ENCODE assay signal across 8 mouse cellular contexts in genomic region chr16:23224671-23225068, GRCm38 (mm10). TPM values are rescaled to one million over a fixed set of nuclear protein-coding genes. Genes with fewer than 3 reads are reported as not detected.
DNase-seq lines count a peak whose midpoint lies in the region; ATAC-seq lines count a peak whose summit lies in the region.

TSS of gene St6gal1 (plus strand) at chr16:23224740.

- peak within 1 kb of the TSS; percentile 95 for H3K9ac ChIP-seq in hindbrain, embryonic 13.5 days

- WGBS in hindbrain, embryonic 13.5 days, result under 1% methylated on average over 20 of the region's 20 CpGs

- H3K4me1 ChIP-seq in hindbrain, embryonic 13.5 days (replicated peaks), result peaks cover 48% of the 10 kb centered on the region

- peak; percentile 87 for DNase-seq in T-cell, adult 2 months (ENCODE audit: low spot score)
- peak; percentile 87 to 90 for DNase-seq in cerebellum, postnatal 10 days
- DNase-seq in frontal cortex, postnatal 36 days (ENCODE audit: low spot score in 2 of 2), result peak; percentile 70 to 72
- peak; percentile 40 to 75 for DNase-seq in layer of hippocampus, postnatal 25 days (ENCODE audit: extremely low spot score in 1 of 2, low spot score in 1 of 2)
- DNase-seq in lung, postnatal 36 days, result peak; percentile 96
- peak; percentile 61 for DNase-seq in right cerebral cortex, adult 18-20 months
- peak; percentile 82 for DNase-seq in urinary bladder, postnatal 14 days (ENCODE audit: low spot score)

- H3K9me3 ChIP-seq in hindbrain, embryonic 13.5 days, result no peaks in the 10 kb centered on the region

- H3K4me2 ChIP-seq in hindbrain, embryonic 13.5 days, result peak within 1 kb of the TSS; percentile 90

- H3K36me3 ChIP-seq in hindbrain, embryonic 13.5 days, result no peaks in the 10 kb centered on the region

- ATAC-seq in hindbrain, embryonic 13.5 days (ENCODE audit: low FRiP score), result peak; percentile 53

- H3K4me3 ChIP-seq in hindbrain, embryonic 13.5 days, result peak within 1 kb of the TSS; percentile 76

- H3K27ac ChIP-seq in hindbrain, embryonic 13.5 days, result peak within 1 kb of the TSS; percentile 94

- no peaks in the 10 kb centered on the region for H3K27me3 ChIP-seq in hindbrain, embryonic 13.5 days

RNA-seq across cellular contexts. Expression of gene St6gal1, which starts in this region (rescaled TPM):
- polyA plus RNA-seq in hindbrain, embryonic 13.5 days (2015; fragmentation: Nextera tagmentation; extraction: Ambion mirVana), result 38.9 and 41.6 TPM in 2 replicates
- 10 to 100 TPM; 13.2 to 15.2 TPM for total RNA-seq in layer of hippocampus, postnatal 25 days (2021)

Comparison
In these comparisons a context has a peak if more than half of its experiments do, and no peak if none do; other contexts are left out.
1. Peak in every context shown above with its lines: DNase-seq, ATAC-seq, H3K4me3 ChIP-seq and H3K27ac ChIP-seq.